Mouse (Mus musculus) T-cell, adult 2 months (primary cell): ENCODE results near the gene Reps2.

ENCODE experiments used
- DNase-seq: peaks from one replicate; pipeline ENCODE4 v3.0.0; 2022; ENCODE audit warnings: low spot score

The Reps2 gene

GRCm38 (mm10) chrX:162643091-162643788 is at the start of gene Reps2:
Gene Reps2, minus strand, starts transcription at chrX:162643649.
- DNase-seq: peak; percentile 19

- no peak for DNase-seq
Observed at GRCm38 (mm10) chrX:162691272-162691671, 47.8 kb upstream of the Reps2 start.

GRCm38 (mm10) chrX:162685394-162685793 is 41.9 kb upstream of the Reps2 start:
- DNase-seq: no peak

- no peak for DNase-seq
Observed at GRCm38 (mm10) chrX:162679506-162679905, 36.1 kb upstream of the Reps2 start.

- no peak for DNase-seq
Observed at GRCm38 (mm10) chrX:162678820-162679219, 35.4 kb upstream of the Reps2 start.

GRCm38 (mm10) chrX:162666166-162666565 is 22.7 kb upstream of the Reps2 start:
- no peak for DNase-seq

GRCm38 (mm10) chrX:162660182-162660581 is 16.7 kb upstream of the Reps2 start:
- no peak for DNase-seq

- DNase-seq: no peak
Observed at GRCm38 (mm10) chrX:162653518-162653917, 10.1 kb upstream of the Reps2 start.

- DNase-seq: no peak
Observed at GRCm38 (mm10) chrX:162652445-162652844, 9.0 kb upstream of the Reps2 start.

- no peak for DNase-seq
Observed at GRCm38 (mm10) chrX:162651125-162651524, 7.7 kb upstream of the Reps2 start.

GRCm38 (mm10) chrX:162643789-162644092 is 292 bp upstream of the Reps2 start:
- DNase-seq: no peak

- DNase-seq: no peak
Observed at GRCm38 (mm10) chrX:162642402-162643090, 903 bp downstream of the Reps2 start.

- DNase-seq: no peak
Observed at GRCm38 (mm10) chrX:162641764-162642163, 1.7 kb downstream of the Reps2 start.

GRCm38 (mm10) chrX:162635159-162635558 is 8.3 kb downstream of the Reps2 start:
- DNase-seq: no peak

- no peak for DNase-seq
Observed at GRCm38 (mm10) chrX:162622091-162622437, 21.4 kb downstream of the Reps2 start.

GRCm38 (mm10) chrX:162621194-162622090 is 22.0 kb downstream of the Reps2 start:
- no peak for DNase-seq

GRCm38 (mm10) chrX:162619705-162620104 is 23.7 kb downstream of the Reps2 start:
- no peak for DNase-seq

- no peak for DNase-seq
Observed at GRCm38 (mm10) chrX:162618547-162618946, 24.9 kb downstream of the Reps2 start.

- DNase-seq: no peak
Observed at GRCm38 (mm10) chrX:162606113-162606512, 37.3 kb downstream of the Reps2 start.

GRCm38 (mm10) chrX:162599666-162600065 is 43.8 kb downstream of the Reps2 start:
- DNase-seq: no peak

- DNase-seq: no peak
Observed at GRCm38 (mm10) chrX:162591005-162591801, 52.2 kb downstream of the Reps2 start.

- DNase-seq: no peak
Observed at GRCm38 (mm10) chrX:162590145-162590790, 53.2 kb downstream of the Reps2 start.
